Mouse (Mus musculus) left cerebral cortex, postnatal 25 days (tissue): Measurements from ENCODE around the gene Fbxl5. TPM values are rescaled to one million over a fixed set of nuclear protein-coding genes. Genes with fewer than 3 reads are reported as not detected.

Experiments
- DNase-seq, 2 experiments: peaks; one replicate each; pipeline ENCODE4 v3.0.0; 2022; ENCODE audit warnings: low spot score in 2 of 2, mixed read lengths in 1 of 2
- intact Hi-C: fragments of 180-260 bp; cut with DNase I; formaldehyde crosslinking; loops from one replicate; pipeline ENCODE4 v1.15.1; 2025
- total RNA-seq, 2 experiments: library from RNA; stranded (reverse); gene quantifications; 2 replicates each; pipeline ENCODE4 v1.2.3; 2021

Gene Fbxl5
- total RNA-seq, 2 experiments from 2014 or later, result 83.8 to 84.4 TPM

GRCm38 (mm10) chr5:43799530-43799929 lies 21.9 kb downstream of the Fbxl5 start:
- intact Hi-C loops, result no loop called here
- no peak for DNase-seq

GRCm38 (mm10) chr5:43792354-43792753 lies 29.1 kb downstream of the Fbxl5 start:
- intact Hi-C loops, result no loop called here

GRCm38 (mm10) chr5:43787976-43788752 lies 33.3 kb downstream of the Fbxl5 start:
- no peak for DNase-seq
- intact Hi-C loops, result no loop called here

More at GRCm38 (mm10) chr5:43792354-43792753, 29.1 kb downstream of the Fbxl5 start:
- no peak for DNase-seq

GRCm38 (mm10) chr5:43786607-43787006 lies 34.8 kb downstream of the Fbxl5 start:
- intact Hi-C loops, result no loop called here
- DNase-seq, result no peak

- intact Hi-C loops, result no loop called here
- no peak for DNase-seq
Measured at GRCm38 (mm10) chr5:43783996-43784395, 37.4 kb downstream of the Fbxl5 start.

- intact Hi-C loops, result no loop called here
- peak; percentile 77 to 84 for DNase-seq
Measured at GRCm38 (mm10) chr5:43781977-43782930, 39.2 kb downstream of the Fbxl5 start.

- DNase-seq, result peak in 1 of 2 experiments; percentile 13
- intact Hi-C loops, result no loop called here
Measured at GRCm38 (mm10) chr5:43781423-43781976, 39.9 kb downstream of the Fbxl5 start.

- intact Hi-C loops, result no loop called here
- DNase-seq, result no peak
Measured at GRCm38 (mm10) chr5:43778583-43778982, 42.9 kb downstream of the Fbxl5 start.

- intact Hi-C loops, result no loop called here
- DNase-seq, result no peak
Measured at GRCm38 (mm10) chr5:43776993-43777392, 44.4 kb downstream of the Fbxl5 start.

GRCm38 (mm10) chr5:43776407-43776806 lies 45.0 kb downstream of the Fbxl5 start:
- intact Hi-C loops, result no loop called here
- DNase-seq, result no peak

- intact Hi-C loops, result no loop called here
- no peak for DNase-seq
Measured at GRCm38 (mm10) chr5:43771555-43771954, 49.9 kb downstream of the Fbxl5 start.

- DNase-seq, result peak; percentile 17 to 64
Measured at GRCm38 (mm10) chr5:43770618-43771354, 50.7 kb downstream of the Fbxl5 start.

GRCm38 (mm10) chr5:43749092-43749491 lies 72.3 kb downstream of the Fbxl5 start:
- no peak for DNase-seq
- intact Hi-C loops, result no loop called here

More at GRCm38 (mm10) chr5:43770618-43771354, 50.7 kb downstream of the Fbxl5 start:
- intact Hi-C loops, result no loop called here

- no peak for DNase-seq
- intact Hi-C loops, result no loop called here
Measured at GRCm38 (mm10) chr5:43748039-43748438, 73.4 kb downstream of the Fbxl5 start.

GRCm38 (mm10) chr5:43745156-43745555 lies 76.3 kb downstream of the Fbxl5 start:
- intact Hi-C loops, result no loop called here
- DNase-seq, result no peak

- no peak for DNase-seq
- intact Hi-C loops, result no loop called here
Measured at GRCm38 (mm10) chr5:43744187-43744586, 77.3 kb downstream of the Fbxl5 start.

GRCm38 (mm10) chr5:43732381-43732780 lies 89.1 kb downstream of the Fbxl5 start:
- peak; percentile 32 to 85 for DNase-seq
- intact Hi-C loops, result loop anchor here (5.0 kb wide), 1 partner anchor 135 kb away; the partner anchor contains the start of gene Cd38

GRCm38 (mm10) chr5:43728375-43729165 lies 92.9 kb downstream of the Fbxl5 start:
- DNase-seq, result peak in 1 of 2 experiments; percentile 71
- intact Hi-C loops, result no loop called here

- intact Hi-C loops, result no loop called here
- peak in 1 of 2 experiments; percentile 69 for DNase-seq
Measured at GRCm38 (mm10) chr5:43723830-43724229, 97.6 kb downstream of the Fbxl5 start.
